Mouse (Mus musculus) gastrocnemius, adult 2 months (tissue): ENCODE data around the gene Dapk1. TPM values are rescaled to one million over a fixed set of nuclear protein-coding genes. Genes with fewer than 3 reads are reported as not detected.

Experiments
- DNase-seq: peaks from one replicate; pipeline ENCODE4 v3.0.0; 2022
- H3K27ac ChIP-seq: fragments of 200-600 bp; 2 replicates; pipeline ENCODE4 v1.8.1; 2022; ENCODE audit warnings: mild to moderate bottlenecking
- H3K4me3 ChIP-seq: fragments of 200-600 bp; 2 replicates; pipeline ENCODE4 v1.8.1; 2022; ENCODE audit warnings: mild to moderate bottlenecking, moderate library complexity
- CTCF ChIP-seq: fragments of 200-600 bp; IDR thresholded peaks from 2 replicates; pipeline ENCODE4 v1.8.1; 2022; ENCODE audit warnings: antibody characterized with exemption, mild to moderate bottlenecking, moderate library complexity
- intact Hi-C: fragments of 180-260 bp; cut with DNase I; formaldehyde crosslinking; loops from one replicate; pipeline ENCODE4 v1.15.1; 2025
- total RNA-seq, 2 experiments: library from RNA; stranded (reverse); gene quantifications; 2 replicates each; pipeline ENCODE4 v1.2.3; 2021

Dapk1 gene
- total RNA-seq, 2 experiments from 2014 or later = 5.4 to 5.8 TPM

DNA sequence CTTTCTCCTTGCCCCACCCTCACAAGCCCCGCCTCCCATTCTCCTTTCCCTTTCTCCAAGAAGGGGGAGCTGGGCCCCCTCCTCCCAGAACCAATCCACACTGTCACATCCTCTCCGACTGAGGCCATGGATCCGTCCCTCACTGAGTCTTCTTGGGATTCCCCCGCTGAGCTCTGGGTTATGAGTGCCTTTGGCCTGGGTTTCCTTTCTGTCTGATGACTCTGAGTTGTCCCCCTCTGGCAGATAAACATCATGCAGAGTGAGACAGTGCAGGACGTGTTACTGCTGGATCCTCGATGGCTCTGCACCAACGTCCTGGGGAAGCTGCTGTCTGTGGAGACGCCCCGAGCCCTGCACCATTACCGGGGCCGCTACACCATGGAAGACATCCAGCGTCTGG, 158.6 kb downstream of the Dapk1 start:
- no peak overlapping the region for H3K27ac ChIP-seq
- no peak for DNase-seq
- intact Hi-C loops = no loop called here
- no peak for TF ChIP-seq CTCF
- H3K4me3 ChIP-seq = no peak overlapping the region

DNA sequence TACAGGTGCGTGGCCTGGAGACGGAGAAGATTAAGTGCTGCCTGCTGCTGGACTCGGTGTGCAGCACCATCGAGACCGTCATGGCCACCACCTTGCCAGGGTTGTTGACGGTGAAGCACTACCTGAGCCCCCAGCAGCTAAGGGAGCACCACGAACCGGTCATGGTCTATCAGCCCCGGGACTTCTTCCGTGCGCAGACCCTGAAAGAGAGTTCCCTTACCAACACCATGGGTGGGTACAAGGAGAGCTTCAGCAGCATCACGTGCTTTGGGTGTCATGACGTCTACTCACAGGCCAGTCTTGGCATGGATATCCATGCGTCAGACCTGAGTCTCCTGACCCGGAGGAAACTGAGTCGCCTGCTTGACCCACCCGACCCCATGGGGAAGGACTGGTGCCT, 159.4 kb downstream of the Dapk1 start:
- H3K27ac ChIP-seq = no peak overlapping the region
- no peak for DNase-seq
- no peak for TF ChIP-seq CTCF
- H3K4me3 ChIP-seq = no peak overlapping the region
- intact Hi-C loops = no loop called here

DNA sequence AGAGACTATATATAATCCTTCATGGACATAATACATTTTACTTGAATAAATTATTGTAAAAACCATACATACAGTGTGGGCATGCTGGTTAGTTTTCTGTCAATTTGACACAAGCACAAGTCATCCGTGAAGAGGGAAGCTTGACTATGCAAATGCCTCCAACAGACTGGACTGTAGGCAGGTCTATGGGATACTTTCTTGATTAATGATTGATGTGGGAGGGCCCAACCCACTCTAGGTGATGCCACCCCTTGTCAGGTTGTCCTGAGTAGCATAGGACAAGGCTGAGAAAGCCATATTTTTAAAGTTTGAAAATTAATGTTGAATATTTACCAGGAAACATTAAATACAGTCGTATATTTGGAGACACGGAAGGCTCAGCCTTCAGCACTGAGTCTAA, 178.8 kb downstream of the Dapk1 start:
- no peak for TF ChIP-seq CTCF
- no peak for DNase-seq
- no peak overlapping the region for H3K4me3 ChIP-seq
- no peak overlapping the region for H3K27ac ChIP-seq
- intact Hi-C loops = no loop called here

DNA sequence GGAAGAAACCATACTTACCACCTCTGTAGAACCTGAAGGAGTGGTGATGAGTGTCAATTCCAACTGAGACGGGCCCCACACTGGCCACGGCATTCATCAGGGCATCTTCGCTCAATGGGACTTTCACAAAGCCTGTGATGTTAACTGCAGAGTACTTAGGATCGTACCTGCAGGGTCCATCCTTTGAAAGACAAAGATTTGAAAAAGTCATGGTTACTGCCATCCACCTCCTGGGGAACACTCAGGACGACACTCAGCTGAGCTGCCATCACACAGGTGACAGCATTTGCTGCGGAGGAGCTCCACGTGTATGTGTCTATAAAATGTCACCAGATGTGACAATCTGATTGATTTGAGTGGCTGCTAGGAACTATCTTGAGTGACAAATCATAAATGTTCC, 181.6 kb downstream of the Dapk1 start:
- Histone ChIP-seq H3K4me3 (no peak overlapping the region), H3K27ac (no peak overlapping the region)
- no peak for TF ChIP-seq CTCF
- intact Hi-C loops = no loop called here
- DNase-seq = no peak

DNA sequence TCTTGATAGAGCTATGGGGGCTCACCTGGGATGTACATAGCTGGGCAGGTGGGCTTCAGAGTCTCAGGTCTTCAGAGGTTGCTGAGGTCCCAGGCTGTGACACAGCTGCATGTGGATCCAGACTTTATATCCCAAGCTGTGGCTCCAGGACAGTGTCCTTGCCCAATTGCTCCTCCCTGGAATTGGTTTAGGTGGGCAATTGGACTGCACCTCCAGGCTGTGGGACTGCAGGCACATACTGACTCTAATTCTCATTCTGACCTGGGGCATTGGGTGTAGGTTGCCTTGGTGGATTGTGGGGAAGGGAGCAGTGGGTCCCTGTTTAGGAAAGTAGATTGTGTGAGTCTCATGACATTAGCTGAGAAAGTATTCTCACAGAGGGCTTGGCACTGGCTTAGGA, 184.5 kb downstream of the Dapk1 start, which contains the start of gene BC051665:
BC051665 (minus strand) TSS at position 101 of the 400 bp plus-strand sequence.
- Histone ChIP-seq H3K27ac (no peak within 1 kb of the TSS), H3K4me3 (no peak within 1 kb of the TSS)
- no peak for TF ChIP-seq CTCF
- intact Hi-C loops = no loop called here
- no peak for DNase-seq

DNA sequence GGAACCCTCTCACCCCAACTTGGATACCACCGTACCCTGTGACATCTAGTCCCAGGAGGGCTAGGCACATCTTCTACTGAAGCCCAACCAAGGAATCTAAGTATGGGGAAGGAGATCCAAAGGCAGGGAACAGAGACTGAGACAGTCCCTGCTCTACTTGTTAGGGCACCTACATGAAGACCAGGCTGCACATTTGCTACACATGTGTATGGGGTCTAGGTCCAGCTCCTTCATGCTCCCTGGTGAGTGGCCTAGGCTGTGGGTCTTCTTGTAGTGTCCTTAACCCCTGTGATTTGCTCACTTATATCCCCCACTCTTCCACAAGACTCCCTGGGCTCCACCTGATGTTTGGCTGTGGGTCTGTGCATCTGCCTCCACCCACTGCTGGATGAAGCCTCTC, 187.7 kb downstream of the Dapk1 start:
- no peak for TF ChIP-seq CTCF
- no peak for DNase-seq
- no peak overlapping the region for H3K4me3 ChIP-seq
- intact Hi-C loops = no loop called here
- no peak overlapping the region for H3K27ac ChIP-seq

DNA sequence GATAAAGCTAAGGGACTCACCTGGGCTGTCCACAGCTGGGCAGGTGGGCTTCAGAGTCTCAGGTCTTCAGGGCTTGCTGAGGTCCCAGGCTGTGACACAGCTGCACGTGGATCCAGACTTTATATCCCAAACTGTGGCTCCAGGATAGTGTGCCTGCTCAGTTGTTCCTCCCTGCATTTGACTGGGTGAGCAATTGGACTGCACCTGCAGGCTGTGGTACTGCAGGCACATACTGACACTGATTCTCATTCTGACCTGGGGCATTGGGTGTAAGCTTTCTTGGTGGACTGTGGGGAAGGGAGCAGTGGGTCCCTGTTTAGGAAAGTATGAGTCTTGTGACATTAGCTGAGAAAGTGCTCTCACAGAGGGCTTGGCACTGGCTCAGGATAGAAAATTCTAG, 201.0 kb downstream of the Dapk1 start, which contains the start of gene Ctsll3:
Ctsll3 (minus strand) TSS at position 101 of the 400 bp plus-strand sequence.
- Histone ChIP-seq H3K27ac (no peak within 1 kb of the TSS), H3K4me3 (no peak within 1 kb of the TSS)
- no peak for TF ChIP-seq CTCF
- no peak for DNase-seq
- intact Hi-C loops = no loop called here

DNA sequence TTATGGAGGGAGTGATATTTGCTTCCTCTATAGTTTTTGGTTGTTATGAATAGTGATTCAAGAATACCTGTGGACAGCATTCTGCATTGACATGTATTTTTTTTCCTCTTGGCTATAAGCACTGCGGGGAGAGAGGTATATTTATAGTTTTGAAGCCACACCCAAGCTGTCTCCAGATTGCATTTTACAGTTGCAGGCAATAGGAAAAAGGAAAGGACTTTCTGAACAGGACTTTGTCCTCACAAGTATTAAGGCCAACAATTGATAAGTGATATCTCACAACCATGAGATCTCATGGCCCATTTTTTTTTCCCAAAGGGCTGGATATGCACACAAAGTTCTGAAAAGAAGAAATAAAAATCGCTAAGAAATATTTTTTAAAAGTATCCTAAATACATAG, 207.9 kb downstream of the Dapk1 start:
- DNase-seq = no peak
- Histone ChIP-seq H3K27ac (no peak overlapping the region), H3K4me3 (no peak overlapping the region)
- intact Hi-C loops = no loop called here
- no peak for TF ChIP-seq CTCF

DNA sequence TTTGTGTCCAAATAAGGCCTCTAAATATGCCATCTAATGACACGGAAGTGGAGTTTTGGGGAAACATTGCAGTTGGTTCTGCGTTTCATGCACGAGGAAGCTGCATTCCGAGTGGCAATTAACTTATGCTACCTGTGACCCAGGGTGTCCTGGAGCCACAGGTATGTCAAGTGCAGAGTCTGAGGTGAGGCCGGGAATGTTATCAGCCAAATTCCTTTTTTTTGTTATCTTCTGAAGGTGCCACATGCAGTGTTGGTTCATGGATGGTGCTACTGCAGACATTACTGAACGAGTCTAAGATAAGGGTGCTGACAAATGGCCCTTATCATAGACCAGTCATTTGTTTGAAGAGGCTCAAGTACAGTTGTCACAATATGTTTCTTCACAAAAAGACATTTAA, 211.0 kb downstream of the Dapk1 start:
- H3K27ac ChIP-seq = no peak overlapping the region
- intact Hi-C loops = no loop called here
- no peak for TF ChIP-seq CTCF
- H3K4me3 ChIP-seq = no peak overlapping the region
- DNase-seq = no peak

Other genes with a start within 250 kb of the Dapk1 start
- gene BC051665, start 184.4 kb downstream of the Dapk1 start, total RNA-seq = not detected
- gene Ctsll3, start 200.9 kb downstream of the Dapk1 start, total RNA-seq = not detected